Mouse (Mus musculus) embryonic fibroblast, embryonic 13.5 days (primary cell): ENCODE measurements around the gene Lrrc3. TPM values are rescaled to one million over a fixed set of nuclear protein-coding genes. Genes with fewer than 3 reads are reported as not detected.
"Not testable (repeated sequence)": the region's sequence is repeated elsewhere in the genome, so short reads cannot be mapped to it uniquely, and the experiment has no call there.

Experiments
- H3K27ac ChIP-seq: 2 replicates; pipeline ENCODE4 v1.5.1; 2012; ENCODE audit warnings: low read length, control low read depth, inconsistent platforms; ENCODE audit not compliant: insufficient read depth
- H3K4me1 ChIP-seq: 2 replicates; pipeline ENCODE4 v1.6.1; 2011; ENCODE audit warnings: low read length; ENCODE audit not compliant: control insufficient read depth, insufficient read depth
- H3K4me3 ChIP-seq: 2 replicates; pipeline ENCODE4 v1.5.1; 2011; ENCODE audit warnings: mild to moderate bottlenecking, control low read depth, low read length; ENCODE audit not compliant: insufficient read depth
- CTCF ChIP-seq: IDR thresholded peaks from 2 replicates; pipeline ENCODE4 v1.5.1; 2011; ENCODE audit warnings: mild to moderate bottlenecking, control low read depth, low read length, moderate library complexity, borderline replicate concordance; ENCODE audit not compliant: insufficient read depth
- POLR2A ChIP-seq: IDR thresholded peaks from 2 replicates; pipeline ENCODE4 v1.6.1; 2011; ENCODE audit warnings: low read depth, mild to moderate bottlenecking, control low read depth, low read length, moderate library complexity
- polyA plus RNA-seq: library from polyadenylated mRNA; stranded (reverse); fragments of >200 nt; gene quantifications from 2 replicates; pipeline ENCODE4 v1.2.4, GENCODE M21; 2011; ENCODE audit warnings: low read depth; ENCODE audit not compliant: missing spikeins, insufficient read length

Lrrc3 gene
- 1.8 and 1.9 TPM in 2 replicates for polyA plus RNA-seq

GRCm38 (mm10) chr10:77902211-77902893 lies at the start of gene Lrrc3:
Gene Lrrc3, minus strand, starts transcription at chr10:77902536.
- H3K27ac ChIP-seq: no peak within 1 kb of the TSS
- peak within 1 kb of the TSS; percentile 37 for H3K4me3 ChIP-seq
- H3K4me1 ChIP-seq: no peaks in the 10 kb centered on the region
- TF ChIP-seq CTCF (no peak), POLR2A (no peak)

- H3K4me1 ChIP-seq, H3K4me3 ChIP-seq, H3K27ac ChIP-seq: not testable (repeated sequence)
Measured at GRCm38 (mm10) chr10:77950468-77950867, 48.1 kb upstream of the Lrrc3 start.

- Histone ChIP-seq H3K4me3 (no peak overlapping the region), H3K27ac (no peak overlapping the region), H3K4me1 (no peaks in the 10 kb centered on the region)
- no peak for TF ChIP-seq POLR2A
- no peak for TF ChIP-seq CTCF
Measured at GRCm38 (mm10) chr10:77939685-77940084, 37.3 kb upstream of the Lrrc3 start.

- no peak overlapping the region for H3K27ac ChIP-seq
- TF ChIP-seq CTCF: no peak
- TF ChIP-seq POLR2A: no peak
- no peak overlapping the region for H3K4me3 ChIP-seq
- no peaks in the 10 kb centered on the region for H3K4me1 ChIP-seq
Measured at GRCm38 (mm10) chr10:77927375-77927774, 25.0 kb upstream of the Lrrc3 start.

GRCm38 (mm10) chr10:77926140-77926539 lies 23.8 kb upstream of the Lrrc3 start:
- H3K4me1 ChIP-seq: no peaks in the 10 kb centered on the region
- H3K4me3 ChIP-seq: no peak overlapping the region
- H3K27ac ChIP-seq: no peak overlapping the region
- no peak for TF ChIP-seq POLR2A
- no peak for TF ChIP-seq CTCF

- H3K27ac ChIP-seq: no peak overlapping the region
- H3K4me1 ChIP-seq: no peaks in the 10 kb centered on the region
- H3K4me3 ChIP-seq: no peak overlapping the region
- TF ChIP-seq CTCF (no peak), POLR2A (no peak)
Measured at GRCm38 (mm10) chr10:77922681-77923080, 20.3 kb upstream of the Lrrc3 start.

- H3K27ac ChIP-seq: no peak overlapping the region
- H3K4me1 ChIP-seq: no peaks in the 10 kb centered on the region
- no peak overlapping the region for H3K4me3 ChIP-seq
- TF ChIP-seq POLR2A (no peak), CTCF (no peak)
Measured at GRCm38 (mm10) chr10:77921009-77921408, 18.7 kb upstream of the Lrrc3 start.

- no peaks in the 10 kb centered on the region for H3K4me1 ChIP-seq
- H3K27ac ChIP-seq: no peak overlapping the region
- peak; percentile 46; the same call in 1 of the 2 replicates for TF ChIP-seq CTCF
- no peak for TF ChIP-seq POLR2A
- H3K4me3 ChIP-seq: no peak overlapping the region
Measured at GRCm38 (mm10) chr10:77916636-77917335, 14.4 kb upstream of the Lrrc3 start.

GRCm38 (mm10) chr10:77913292-77913691 lies 11.0 kb upstream of the Lrrc3 start:
- Histone ChIP-seq H3K4me1 (no peaks in the 10 kb centered on the region), H3K27ac (no peak overlapping the region), H3K4me3 (no peak overlapping the region)
- TF ChIP-seq POLR2A: no peak
- TF ChIP-seq CTCF: no peak

- Histone ChIP-seq H3K27ac (no peak overlapping the region), H3K4me1 (no peaks in the 10 kb centered on the region), H3K4me3 (no peak overlapping the region)
- no peak for TF ChIP-seq POLR2A
- TF ChIP-seq CTCF: no peak
Measured at GRCm38 (mm10) chr10:77912605-77913004, 10.3 kb upstream of the Lrrc3 start.
